Mouse (Mus musculus) hindbrain, embryonic 11.5 days (tissue): Measurements from ENCODE around the gene Bmp3. TPM values are rescaled to one million over a fixed set of nuclear protein-coding genes. Genes with fewer than 3 reads are reported as not detected.

Experiments
- ATAC-seq: fragments of 200-750 bp; cut with Nextera tagmentation; 2 replicates; pipeline ENCODE4 v1.8.0; 2017; ENCODE audit warnings: mild to moderate bottlenecking, moderate TSS enrichment, moderate library complexity; ENCODE audit not compliant: low FRiP score
- DNase-seq: peaks from one replicate; pipeline ENCODE4 v3.0.0-alpha.2; 2015; ENCODE audit warnings: low spot score
- H3K27ac ChIP-seq: fragments of 300-500 bp; sonication (generic); 2 replicates; pipeline ENCODE4 v1.5.1; 2014; ENCODE audit warnings: mild to moderate bottlenecking, low read depth, low read length
- H3K27me3 ChIP-seq: fragments of 300-500 bp; sonication (generic); 2 replicates; pipeline ENCODE4 v1.6.1; 2014; ENCODE audit warnings: mild to moderate bottlenecking, low read length, moderate library complexity, mixed read lengths; ENCODE audit not compliant: control insufficient read depth, insufficient read depth
- H3K36me3 ChIP-seq: fragments of 300-500 bp; sonication (generic); 2 replicates; pipeline ENCODE4 v1.6.1; 2014; ENCODE audit warnings: mild to moderate bottlenecking, low read length, moderate library complexity, mixed read lengths; ENCODE audit not compliant: control insufficient read depth, insufficient read depth
- H3K4me1 ChIP-seq: fragments of 300-500 bp; sonication (generic); replicated peaks from 2 replicates; pipeline ENCODE4 v1.6.1; 2014; ENCODE audit warnings: low read length, mixed read lengths; ENCODE audit not compliant: control insufficient read depth, insufficient read depth
- H3K4me2 ChIP-seq: fragments of 300-500 bp; sonication (generic); replicated peaks from 2 replicates; pipeline ENCODE4 v1.6.1; 2014; ENCODE audit warnings: mild to moderate bottlenecking, low read depth, low read length
- H3K4me3 ChIP-seq: fragments of 300-500 bp; sonication (generic); 2 replicates; pipeline ENCODE4 v1.5.1; 2014; ENCODE audit warnings: low read depth, low read length
- H3K9ac ChIP-seq: fragments of 300-500 bp; sonication (generic); 2 replicates; pipeline ENCODE4 v1.6.1; 2014; ENCODE audit warnings: low read depth, low read length
- H3K9me3 ChIP-seq: fragments of 300-500 bp; sonication (generic); 2 replicates; pipeline ENCODE4 v1.6.1; 2016; ENCODE audit warnings: low read length; ENCODE audit not compliant: control insufficient read depth
- WGBS: fragments of 180-500 bp; shearing (Covaris S2); extraction: QIAGEN DNeasy Blood & Tissue Kit; methylation state at CpG from one replicate; pipeline ENCODE4 v1.1.7; 2014; 5-methylcytosine and 5-hydroxymethylcytosine counted together
- polyA plus RNA-seq: library from polyadenylated mRNA; unstranded; fragments of >200 nt; fragmentation: Nextera tagmentation; extraction: Ambion mirVana; gene quantifications from 2 replicates; pipeline ENCODE4 v1.2.1, GENCODE M21; 2014

Gene Bmp3
- 1.3 and 2.1 TPM in 2 replicates for polyA plus RNA-seq

DNA sequence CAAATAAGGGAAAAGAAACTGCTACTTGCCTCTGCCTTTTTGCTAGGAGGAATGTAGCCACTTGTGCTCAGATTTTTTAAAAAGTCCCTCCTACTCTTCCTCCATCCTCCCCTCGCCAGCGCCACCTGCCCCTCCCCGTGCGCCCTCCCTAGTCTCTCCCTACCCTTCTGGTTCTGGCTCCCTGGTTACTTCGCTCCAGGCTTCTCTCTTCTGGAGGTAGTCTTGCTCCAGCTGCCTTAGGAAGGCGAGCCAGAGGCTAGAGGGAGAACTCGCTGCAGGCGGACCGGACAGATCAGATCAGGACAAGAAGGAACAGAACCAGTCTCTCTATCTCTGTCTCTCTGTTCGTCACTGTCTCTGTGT, at the start of gene Bmp3:
Bmp3 (plus strand) TSS at position 152 of the 363 bp plus-strand sequence.
- Histone ChIP-seq H3K36me3 (no peaks in the 10 kb centered on the region), H3K4me1 (0 out of 2 replicates have a peak, but pooled peaks cover 2% of the 10 kb centered on the region), H3K9me3 (no peaks in the 10 kb centered on the region), H3K9ac (peak within 1 kb of the TSS; percentile 21; the same call in 1 of the 2 replicates), H3K27ac (no peak within 1 kb of the TSS), H3K4me2 (peak within 1 kb of the TSS; percentile 93), H3K4me3 (peak within 1 kb of the TSS; percentile 48), H3K27me3 (peaks cover 25% of the 10 kb centered on the region)
- ATAC-seq (peak; percentile 66; the same call in 1 of the 2 replicates), DNase-seq (peak; percentile 43)
- 6% methylated on average over 10 of the region's 10 CpGs for WGBS

DNA sequence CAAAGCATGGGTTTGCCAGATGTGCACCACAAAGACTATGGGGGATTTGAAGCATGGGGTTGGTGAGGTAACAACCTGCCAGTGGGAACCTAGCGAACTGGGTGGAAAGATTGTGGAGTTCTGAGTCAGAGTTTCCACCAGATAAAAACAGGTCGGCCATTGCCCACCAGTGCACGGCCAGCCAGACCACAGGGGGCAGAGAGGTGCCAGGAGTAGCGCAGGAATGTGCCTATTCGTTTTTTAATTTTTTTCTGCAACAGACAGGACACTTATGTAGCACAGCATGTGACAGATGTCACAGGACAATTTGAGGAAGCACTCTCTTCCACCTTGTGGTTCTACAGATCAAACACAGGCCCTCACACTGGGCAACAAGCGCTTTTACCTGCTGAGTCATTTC, 49.5 kb upstream of the Bmp3 start:
- Histone ChIP-seq H3K9ac (no peak overlapping the region), H3K27ac (no peak overlapping the region), H3K9me3 (no peaks in the 10 kb centered on the region), H3K4me1 (no peaks in the 10 kb centered on the region), H3K36me3 (no peaks in the 10 kb centered on the region), H3K4me2 (no peak overlapping the region), H3K27me3 (no peaks in the 10 kb centered on the region), H3K4me3 (no peak overlapping the region)
- WGBS = 88% methylated on average over 6 of the region's 6 CpGs
- DNase-seq (no peak), ATAC-seq (no peak)

DNA sequence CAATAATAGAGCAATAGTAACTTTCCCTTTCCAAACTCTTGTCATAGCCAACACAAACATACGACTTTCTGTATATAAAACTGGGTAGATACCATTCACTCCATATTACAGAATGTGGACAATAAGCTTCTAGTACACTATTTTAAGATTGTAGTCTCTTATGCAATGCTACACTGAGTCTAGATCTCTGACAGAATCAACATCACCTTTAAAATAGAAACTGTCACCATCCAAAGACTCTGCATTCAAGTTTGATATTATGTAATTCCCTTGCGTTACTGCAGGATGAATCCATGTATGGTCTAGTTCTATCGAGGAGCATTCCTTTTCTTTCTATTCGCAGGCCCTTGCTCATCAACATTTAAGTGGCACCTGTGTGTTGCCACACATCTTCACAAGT, 47.7 kb upstream of the Bmp3 start:
- Histone ChIP-seq H3K4me3 (no peak overlapping the region), H3K4me2 (no peak overlapping the region), H3K27ac (no peak overlapping the region), H3K9me3 (no peaks in the 10 kb centered on the region), H3K27me3 (no peaks in the 10 kb centered on the region), H3K9ac (no peak overlapping the region), H3K4me1 (no peaks in the 10 kb centered on the region), H3K36me3 (no peaks in the 10 kb centered on the region)
- no peak for ATAC-seq
- WGBS = 93% methylated on average over 4 of the region's 4 CpGs
- DNase-seq = no peak

DNA sequence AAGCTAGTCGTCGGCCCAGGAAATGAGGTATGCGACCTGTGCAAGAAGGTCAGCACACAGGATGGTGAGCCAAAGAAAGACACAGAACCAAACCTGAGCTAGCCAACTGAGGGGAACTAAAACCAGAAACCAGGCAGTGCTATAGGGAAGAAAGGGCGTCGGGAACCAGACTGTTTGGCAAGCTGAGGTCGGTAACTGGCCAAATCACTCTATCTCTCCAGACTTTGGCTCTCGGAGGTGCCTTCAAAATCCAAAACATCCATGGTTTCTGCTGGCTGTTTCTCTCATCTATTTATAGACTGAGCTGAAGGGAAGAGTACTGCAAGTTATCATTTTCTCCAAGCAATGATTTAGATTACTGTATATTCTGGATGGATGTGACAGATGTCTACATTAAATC, 47.2 kb upstream of the Bmp3 start:
- Histone ChIP-seq H3K9me3 (no peaks in the 10 kb centered on the region), H3K36me3 (no peaks in the 10 kb centered on the region), H3K4me1 (no peaks in the 10 kb centered on the region), H3K4me3 (no peak overlapping the region), H3K9ac (no peak overlapping the region), H3K4me2 (no peak overlapping the region), H3K27me3 (no peaks in the 10 kb centered on the region), H3K27ac (no peak overlapping the region)
- DNase-seq (no peak), ATAC-seq (no peak)
- 93% methylated on average over 7 of the region's 7 CpGs for WGBS

DNA sequence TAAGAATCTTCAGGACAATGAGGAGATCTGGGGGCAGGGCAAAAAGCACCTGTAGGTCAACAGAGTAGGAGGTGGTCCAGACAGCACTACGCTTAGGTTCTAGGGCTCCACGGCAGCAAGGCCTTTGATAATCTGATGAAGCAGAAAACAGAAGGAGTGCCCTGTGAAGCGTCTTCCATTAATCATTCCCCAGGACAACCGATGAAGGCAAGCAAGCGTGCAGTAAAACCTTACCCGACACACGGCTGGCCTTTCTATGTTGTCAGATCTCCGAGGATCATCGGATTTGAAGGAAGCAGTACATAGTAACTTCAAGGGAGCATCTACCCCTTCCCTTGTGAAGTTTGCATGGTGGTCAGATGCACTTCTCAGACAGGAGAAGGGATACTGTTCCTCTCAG, 46.3 kb upstream of the Bmp3 start:
- Histone ChIP-seq H3K4me1 (no peaks in the 10 kb centered on the region), H3K4me2 (no peak overlapping the region), H3K9me3 (no peaks in the 10 kb centered on the region), H3K4me3 (no peak overlapping the region), H3K36me3 (no peaks in the 10 kb centered on the region), H3K27ac (no peak overlapping the region), H3K9ac (no peak overlapping the region), H3K27me3 (no peaks in the 10 kb centered on the region)
- WGBS = 39% methylated on average over 9 of the region's 9 CpGs
- no peak for ATAC-seq
- DNase-seq = peak; percentile 7

DNA sequence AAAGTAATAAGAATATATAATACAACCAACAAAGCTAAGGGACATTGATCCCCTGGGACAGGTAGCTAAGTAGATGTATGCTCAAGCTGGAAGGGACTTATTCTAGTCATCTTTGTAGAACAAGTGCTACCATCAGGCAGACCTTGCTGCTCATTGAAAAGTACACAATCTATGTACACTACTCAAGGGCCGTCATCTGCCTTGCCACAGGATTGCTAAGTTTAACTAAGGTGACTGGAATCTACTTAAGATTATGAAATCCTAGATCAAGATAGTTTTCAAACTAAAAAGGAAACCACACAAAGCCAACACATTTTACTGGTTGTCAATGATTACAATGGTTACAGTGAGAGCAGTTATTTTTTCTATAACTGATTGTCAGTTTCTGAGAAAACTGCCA, 41.8 kb upstream of the Bmp3 start:
- no peak overlapping the region for H3K27ac ChIP-seq
- 93% methylated on average over 1 of the region's 1 CpGs for WGBS
- ATAC-seq (no peak), DNase-seq (no peak)
- no peaks in the 10 kb centered on the region for H3K9me3 ChIP-seq
- no peaks in the 10 kb centered on the region for H3K36me3 ChIP-seq
- no peak overlapping the region for H3K4me3 ChIP-seq
- no peaks in the 10 kb centered on the region for H3K27me3 ChIP-seq
- no peak overlapping the region for H3K4me2 ChIP-seq
- no peak overlapping the region for H3K9ac ChIP-seq
- no peaks in the 10 kb centered on the region for H3K4me1 ChIP-seq

DNA sequence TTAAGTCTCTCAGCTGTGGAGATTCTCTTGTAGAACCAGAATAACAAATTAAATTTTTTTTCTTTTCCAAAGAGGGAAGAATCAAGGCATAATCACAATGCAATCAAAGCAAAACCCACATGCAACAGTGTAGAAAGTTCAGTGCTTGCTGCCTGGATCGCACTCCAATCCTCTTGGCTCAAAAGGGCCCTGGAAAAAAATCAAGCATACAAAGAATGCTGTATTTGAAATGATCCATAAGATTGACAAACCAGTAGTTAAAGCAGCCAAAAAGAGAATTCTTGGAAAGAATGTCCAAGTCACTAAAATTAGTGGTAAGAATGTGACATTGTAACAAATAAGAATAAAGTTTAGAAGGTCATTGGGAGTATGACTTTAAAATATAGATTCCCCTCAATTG, 38.9 kb upstream of the Bmp3 start:
- H3K36me3 ChIP-seq = no peaks in the 10 kb centered on the region
- no peak for DNase-seq
- H3K4me2 ChIP-seq = no peak overlapping the region
- no peaks in the 10 kb centered on the region for H3K27me3 ChIP-seq
- no peaks in the 10 kb centered on the region for H3K9me3 ChIP-seq
- H3K9ac ChIP-seq = no peak overlapping the region
- no peak overlapping the region for H3K27ac ChIP-seq
- 92% methylated on average over 1 of the region's 1 CpGs for WGBS
- H3K4me1 ChIP-seq = no peaks in the 10 kb centered on the region
- no peak overlapping the region for H3K4me3 ChIP-seq
- no peak for ATAC-seq

DNA sequence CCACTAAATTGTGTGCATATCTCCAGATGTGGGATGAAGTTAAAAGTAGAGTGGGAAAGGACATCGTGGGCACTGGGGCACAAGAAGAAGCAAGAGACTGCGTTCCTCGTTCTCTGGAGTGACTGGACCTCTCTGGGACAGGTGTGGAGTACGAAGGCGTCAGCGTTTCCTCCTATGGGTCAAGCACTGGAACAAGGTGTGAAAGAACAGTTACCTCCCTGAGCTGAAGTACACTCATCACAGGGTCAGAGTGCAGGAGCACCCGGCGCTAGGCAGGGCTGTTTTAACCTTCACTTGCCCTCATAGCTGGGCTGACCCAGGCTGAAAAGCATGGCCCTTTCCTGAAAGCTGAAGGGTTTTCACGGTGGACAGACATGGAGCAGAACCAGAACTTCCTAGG, 20.5 kb upstream of the Bmp3 start:
- ATAC-seq (no peak), DNase-seq (no peak)
- no peaks in the 10 kb centered on the region for H3K4me1 ChIP-seq
- H3K9me3 ChIP-seq = no peaks in the 10 kb centered on the region
- no peaks in the 10 kb centered on the region for H3K36me3 ChIP-seq
- H3K27me3 ChIP-seq = no peaks in the 10 kb centered on the region
- no peak overlapping the region for H3K4me2 ChIP-seq
- H3K27ac ChIP-seq = no peak overlapping the region
- WGBS = 83% methylated on average over 9 of the region's 9 CpGs
- H3K4me3 ChIP-seq = no peak overlapping the region
- H3K9ac ChIP-seq = no peak overlapping the region

DNA sequence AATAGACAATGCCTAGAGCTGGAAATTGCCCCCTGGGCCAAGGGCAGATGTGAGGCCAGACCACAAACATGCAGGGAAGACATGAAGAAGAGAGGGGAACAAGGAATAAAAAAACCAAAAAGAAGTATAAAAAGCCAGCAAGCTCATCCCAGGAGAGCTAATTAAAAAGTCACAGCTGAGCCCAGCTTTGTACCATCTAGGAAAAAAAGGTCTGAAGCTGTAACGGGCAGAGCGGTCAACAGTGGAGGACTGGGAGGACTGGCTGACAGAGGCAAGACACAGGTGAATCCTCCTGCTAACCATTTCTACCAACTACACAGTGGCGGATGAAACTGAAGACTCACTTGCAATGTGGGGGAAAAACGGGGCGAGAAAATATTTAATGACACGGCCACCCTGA, 19.9 kb upstream of the Bmp3 start:
- no peaks in the 10 kb centered on the region for H3K4me1 ChIP-seq
- DNase-seq (peak; percentile 14), ATAC-seq (no peak)
- 81% methylated on average over 6 of the region's 6 CpGs for WGBS
- no peaks in the 10 kb centered on the region for H3K27me3 ChIP-seq
- no peaks in the 10 kb centered on the region for H3K36me3 ChIP-seq
- H3K27ac ChIP-seq = no peak overlapping the region
- H3K4me3 ChIP-seq = no peak overlapping the region
- H3K9me3 ChIP-seq = no peaks in the 10 kb centered on the region
- no peak overlapping the region for H3K4me2 ChIP-seq
- H3K9ac ChIP-seq = no peak overlapping the region
